Mouse (Mus musculus) forebrain, embryonic 10.5 days (tissue): ENCODE data around the gene Flrt3. TPM values are rescaled to one million over a fixed set of nuclear protein-coding genes. Genes with fewer than 3 reads are reported as not detected.

Experiments
- DNase-seq: peaks from one replicate; pipeline ENCODE4 v3.0.0-alpha.2; 2017; ENCODE audit warnings: low spot score; ENCODE audit errors: extremely low spot score
- H3K27ac ChIP-seq: fragments of 300-500 bp; sonication (generic); 2 replicates; pipeline ENCODE4 v1.5.1; 2016; ENCODE audit warnings: mild to moderate bottlenecking
- H3K27me3 ChIP-seq: fragments of 300-500 bp; sonication (generic); 2 replicates; pipeline ENCODE4 v1.6.1; 2016; ENCODE audit warnings: mild to moderate bottlenecking; ENCODE audit not compliant: poor library complexity, severe bottlenecking
- H3K36me3 ChIP-seq: fragments of 300-500 bp; sonication (generic); replicated peaks from 2 replicates; pipeline ENCODE4 v1.6.1; 2016; ENCODE audit warnings: mild to moderate bottlenecking, moderate library complexity
- H3K4me1 ChIP-seq: fragments of 300-500 bp; sonication (generic); 2 replicates; pipeline ENCODE4 v1.6.1; 2016
- H3K4me3 ChIP-seq: fragments of 300-500 bp; sonication (generic); 2 replicates; pipeline ENCODE4 v1.5.1; 2016; ENCODE audit warnings: mild to moderate bottlenecking, moderate library complexity
- H3K9me3 ChIP-seq: fragments of 300-500 bp; sonication (generic); 2 replicates; pipeline ENCODE4 v1.6.1; 2016; ENCODE audit warnings: mild to moderate bottlenecking, moderate library complexity
- WGBS: fragments of 180-500 bp; shearing (Covaris S2); methylation state at CpG from one replicate; pipeline ENCODE4 v1.1.7; 2016; 5-methylcytosine and 5-hydroxymethylcytosine counted together
- polyA plus RNA-seq: library from polyadenylated mRNA; unstranded; fragments of >200 nt; fragmentation: Nextera tagmentation; extraction: Ambion mirVana; gene quantifications from 2 replicates; pipeline ENCODE4 v1.2.1, GENCODE M21; 2016

Gene Flrt3
- 61.7 and 65.4 TPM in 2 replicates for polyA plus RNA-seq

GRCm38 (mm10) chr2:140670963-140671702, at the start of gene Flrt3:
Gene Flrt3, minus strand, starts transcription at chr2:140671469.
- H3K4me3 ChIP-seq = peak within 1 kb of the TSS; percentile 72
- peaks cover 38% of the 10 kb centered on the region for H3K27me3 ChIP-seq
- peak; percentile 90 for DNase-seq
- whole genome bisulfite sequencing = 2% methylated on average over 26 of the region's 26 CpGs
- H3K27ac ChIP-seq = peak within 1 kb of the TSS; percentile 92
- H3K4me1 ChIP-seq = peaks cover 42% of the 10 kb centered on the region
- no peaks in the 10 kb centered on the region for H3K36me3 ChIP-seq
- no peaks in the 10 kb centered on the region for H3K9me3 ChIP-seq

GRCm38 (mm10) chr2:140717407-140717806, 46.1 kb upstream of the Flrt3 start:
- no peak for DNase-seq
- Histone ChIP-seq H3K9me3 (no peaks in the 10 kb centered on the region), H3K36me3 (no peaks in the 10 kb centered on the region), H3K4me1 (no peaks in the 10 kb centered on the region), H3K4me3 (no peak overlapping the region), H3K27ac (no peak overlapping the region), H3K27me3 (no peaks in the 10 kb centered on the region)
- 85% methylated on average over 9 of the region's 9 CpGs for WGBS

- Histone ChIP-seq H3K27me3 (no peaks in the 10 kb centered on the region), H3K9me3 (no peaks in the 10 kb centered on the region), H3K4me3 (no peak overlapping the region), H3K36me3 (no peaks in the 10 kb centered on the region), H3K4me1 (no peaks in the 10 kb centered on the region), H3K27ac (no peak overlapping the region)
- 81% methylated on average over 4 of the region's 4 CpGs for WGBS
- DNase-seq = no peak
Observed at GRCm38 (mm10) chr2:140715822-140716221, 44.6 kb upstream of the Flrt3 start.

GRCm38 (mm10) chr2:140707550-140707949, 36.3 kb upstream of the Flrt3 start:
- peaks cover 43% of the 10 kb centered on the region for H3K4me1 ChIP-seq
- no peak overlapping the region for H3K27ac ChIP-seq
- 83% methylated on average over 5 of the region's 5 CpGs for WGBS
- H3K4me3 ChIP-seq = no peak overlapping the region
- no peaks in the 10 kb centered on the region for H3K9me3 ChIP-seq
- no peaks in the 10 kb centered on the region for H3K36me3 ChIP-seq
- DNase-seq = no peak
- H3K27me3 ChIP-seq = peaks cover 30% of the 10 kb centered on the region

- H3K27ac ChIP-seq = peak overlapping the region; percentile 69; the same call in 1 of the 2 replicates
- H3K4me3 ChIP-seq = no peak overlapping the region
- H3K27me3 ChIP-seq = peaks cover 51% of the 10 kb centered on the region
- H3K4me1 ChIP-seq = peaks cover 50% of the 10 kb centered on the region
- H3K36me3 ChIP-seq = no peaks in the 10 kb centered on the region
- WGBS = 7% methylated on average over 2 of the region's 2 CpGs
- DNase-seq = peak; percentile 42
- no peaks in the 10 kb centered on the region for H3K9me3 ChIP-seq
Observed at GRCm38 (mm10) chr2:140705278-140705677, 34.0 kb upstream of the Flrt3 start.

GRCm38 (mm10) chr2:140704146-140704545, 32.9 kb upstream of the Flrt3 start:
- H3K4me1 ChIP-seq = peaks cover 61% of the 10 kb centered on the region
- no peaks in the 10 kb centered on the region for H3K9me3 ChIP-seq
- WGBS = 8% methylated on average over 3 of the region's 3 CpGs
- H3K27me3 ChIP-seq = peaks cover 63% of the 10 kb centered on the region
- no peaks in the 10 kb centered on the region for H3K36me3 ChIP-seq
- H3K4me3 ChIP-seq = no peak overlapping the region
- peak overlapping the region; percentile 35; the same call in 1 of the 2 replicates for H3K27ac ChIP-seq
- no peak for DNase-seq

- WGBS = 32% methylated on average over 4 of the region's 4 CpGs
- Histone ChIP-seq H3K36me3 (no peaks in the 10 kb centered on the region), H3K27me3 (peaks cover 63% of the 10 kb centered on the region), H3K4me1 (peaks cover 69% of the 10 kb centered on the region), H3K4me3 (no peak overlapping the region), H3K27ac (no peak overlapping the region), H3K9me3 (no peaks in the 10 kb centered on the region)
- DNase-seq = no peak
Observed at GRCm38 (mm10) chr2:140703377-140703776, 32.1 kb upstream of the Flrt3 start.

- WGBS = 8% methylated on average over 3 of the region's 3 CpGs
- no peaks in the 10 kb centered on the region for H3K9me3 ChIP-seq
- H3K4me1 ChIP-seq = peaks cover 47% of the 10 kb centered on the region
- H3K4me3 ChIP-seq = no peak overlapping the region
- no peak for DNase-seq
- peaks cover 44% of the 10 kb centered on the region for H3K27me3 ChIP-seq
- peak overlapping the region; percentile 56 for H3K27ac ChIP-seq
- H3K36me3 ChIP-seq = no peaks in the 10 kb centered on the region
Observed at GRCm38 (mm10) chr2:140698585-140698984, 27.3 kb upstream of the Flrt3 start.

GRCm38 (mm10) chr2:140693845-140694244, 22.6 kb upstream of the Flrt3 start:
- DNase-seq = no peak
- Histone ChIP-seq H3K27ac (no peak overlapping the region), H3K9me3 (no peaks in the 10 kb centered on the region), H3K27me3 (peaks cover 7% of the 10 kb centered on the region; the same call in 1 of the 2 replicates), H3K36me3 (no peaks in the 10 kb centered on the region), H3K4me3 (no peak overlapping the region), H3K4me1 (peaks cover 20% of the 10 kb centered on the region)
- 86% methylated on average over 5 of the region's 5 CpGs for WGBS

- DNase-seq = no peak
- 87% methylated on average over 4 of the region's 4 CpGs for WGBS
Observed at GRCm38 (mm10) chr2:140692461-140692860, 21.2 kb upstream of the Flrt3 start.

GRCm38 (mm10) chr2:140691403-140691802, 20.1 kb upstream of the Flrt3 start:
- no peaks in the 10 kb centered on the region; the same call in 1 of the 2 replicates for H3K27me3 ChIP-seq
- no peak overlapping the region for H3K27ac ChIP-seq
- H3K9me3 ChIP-seq = no peaks in the 10 kb centered on the region
- peaks cover 4% of the 10 kb centered on the region for H3K4me1 ChIP-seq
- no peak for DNase-seq
- H3K4me3 ChIP-seq = no peak overlapping the region
- no peaks in the 10 kb centered on the region for H3K36me3 ChIP-seq
- WGBS = 93% methylated on average over 1 of the region's 1 CpGs

More at GRCm38 (mm10) chr2:140692461-140692860, 21.2 kb upstream of the Flrt3 start:
- Histone ChIP-seq H3K9me3 (no peaks in the 10 kb centered on the region), H3K4me1 (peaks cover 6% of the 10 kb centered on the region), H3K36me3 (no peaks in the 10 kb centered on the region), H3K27me3 (peaks cover 7% of the 10 kb centered on the region; the same call in 1 of the 2 replicates), H3K4me3 (no peak overlapping the region), H3K27ac (no peak overlapping the region)

- Histone ChIP-seq H3K27me3 (no peaks in the 10 kb centered on the region), H3K27ac (no peak overlapping the region), H3K4me1 (peaks cover 4% of the 10 kb centered on the region), H3K4me3 (no peak overlapping the region), H3K9me3 (no peaks in the 10 kb centered on the region), H3K36me3 (no peaks in the 10 kb centered on the region)
- WGBS = 86% methylated on average over 2 of the region's 2 CpGs
- no peak for DNase-seq
Observed at GRCm38 (mm10) chr2:140690906-140691305, 19.6 kb upstream of the Flrt3 start.

GRCm38 (mm10) chr2:140676728-140677127, 5.5 kb upstream of the Flrt3 start:
- no peak overlapping the region for H3K27ac ChIP-seq
- no peak for DNase-seq
- peaks cover 10% of the 10 kb centered on the region for H3K4me1 ChIP-seq
- no peaks in the 10 kb centered on the region for H3K9me3 ChIP-seq
- H3K36me3 ChIP-seq = no peaks in the 10 kb centered on the region
- WGBS = 21% methylated on average over 3 of the region's 3 CpGs
- H3K27me3 ChIP-seq = peaks cover 40% of the 10 kb centered on the region
- no peak overlapping the region for H3K4me3 ChIP-seq
